Mouse (Mus musculus) embryonic fibroblast, embryonic 13.5 days (primary cell): ENCODE data around the gene Mmd2.

Experiments used
- CTCF ChIP-seq: IDR thresholded peaks from 2 replicates; pipeline ENCODE4 v1.5.1; 2011; ENCODE audit warnings: mild to moderate bottlenecking, control low read depth, low read length, moderate library complexity, borderline replicate concordance; ENCODE audit not compliant: insufficient read depth
- POLR2A ChIP-seq: IDR thresholded peaks from 2 replicates; pipeline ENCODE4 v1.6.1; 2011; ENCODE audit warnings: low read depth, mild to moderate bottlenecking, control low read depth, low read length, moderate library complexity

DNA sequence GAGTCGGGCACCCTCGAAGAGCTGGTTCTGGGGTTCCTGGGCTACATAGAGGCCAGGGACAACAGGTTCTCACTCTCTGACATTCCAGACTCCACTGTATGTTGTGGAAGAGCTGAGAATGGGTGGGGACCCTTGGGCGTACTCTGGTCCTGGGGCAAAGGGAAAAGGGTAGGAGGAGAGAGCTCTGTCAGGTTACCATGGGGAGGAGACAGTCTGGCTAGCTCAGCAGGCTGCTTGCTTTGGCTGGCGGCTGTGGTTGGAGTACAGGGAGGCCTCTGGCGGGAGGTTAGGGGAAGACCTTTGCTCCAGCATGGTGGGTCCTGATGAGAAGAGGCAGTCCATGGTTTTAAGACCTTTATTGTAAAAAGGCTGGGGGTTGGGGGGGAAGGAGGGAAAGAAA, 31.5 kb upstream of the Mmd2 start:
- no peak for TF ChIP-seq CTCF
- TF ChIP-seq POLR2A, result no peak
